Mouse (Mus musculus): ENCODE measurements at regions not wholly inside any gene's neighbourhood (a gene's known extent, or its start where the extent isn't known, plus 50 kb on each side); places are given as distances from the start of the nearest gene placed in this dataset.

DNA sequence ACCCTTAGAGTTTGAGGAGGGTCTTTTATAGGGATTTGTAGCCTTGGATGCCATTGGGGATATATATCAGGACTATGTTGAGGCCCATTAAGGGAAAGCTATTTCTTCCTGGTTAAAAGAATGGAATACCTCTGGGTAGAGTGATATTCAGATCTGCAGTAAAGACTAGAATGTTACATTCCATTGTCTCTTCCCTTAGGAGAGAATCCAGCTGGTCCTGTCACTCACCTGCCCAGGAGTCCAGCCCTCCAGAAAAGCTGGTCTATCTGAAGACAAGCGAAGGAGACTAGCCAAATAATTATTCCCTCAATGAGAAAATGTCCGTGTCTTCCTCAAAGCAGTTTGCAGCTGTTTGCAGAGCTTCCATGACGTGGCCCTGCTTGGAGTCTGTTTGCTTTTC lies 308.3 kb downstream of the Cog6 start:
- H3K9ac ChIP-seq = no peak overlapping the region
- 75% methylated on average over 3 of the region's 3 CpGs for WGBS
- H3K27ac ChIP-seq = no peak overlapping the region
- no peak overlapping the region for H3K4me2 ChIP-seq
- H3K27me3 ChIP-seq (replicated peaks) = peaks cover 3% of the 10 kb centered on the region; the same call in 1 of the 2 replicates
- ATAC-seq (replicated peaks) = no peak
- H3K36me3 ChIP-seq (replicated peaks) = no peaks in the 10 kb centered on the region
- H3K4me3 ChIP-seq = no peak overlapping the region
- H3K4me1 ChIP-seq = no peaks in the 10 kb centered on the region
- H3K9me3 ChIP-seq = no peaks in the 10 kb centered on the region

GRCm38 (mm10) chr3:52708301-52708700 lies 308.7 kb downstream of the Cog6 start:
- Histone ChIP-seq H3K4me2 (no peak overlapping the region), H3K9ac (no peak overlapping the region), H3K27ac (no peak overlapping the region), H3K4me1 (no peaks in the 10 kb centered on the region), H3K36me3 (replicated peaks) (no peaks in the 10 kb centered on the region), H3K4me3 (no peak overlapping the region), H3K27me3 (replicated peaks) (peaks cover 3% of the 10 kb centered on the region; the same call in 1 of the 2 replicates), H3K9me3 (no peaks in the 10 kb centered on the region)
- no peak for ATAC-seq (replicated peaks)
- 68% methylated on average over 1 of the region's 1 CpGs for WGBS

- H3K4me1 ChIP-seq = no peaks in the 10 kb centered on the region
- H3K9me3 ChIP-seq = no peaks in the 10 kb centered on the region
- H3K4me2 ChIP-seq = no peak overlapping the region
- H3K36me3 ChIP-seq (replicated peaks) = no peaks in the 10 kb centered on the region
- H3K9ac ChIP-seq = no peak overlapping the region
- no peak overlapping the region for H3K27ac ChIP-seq
- peaks cover 3% of the 10 kb centered on the region; the same call in 1 of the 2 replicates for H3K27me3 ChIP-seq (replicated peaks)
- no peak for ATAC-seq (replicated peaks)
- WGBS = 94% methylated on average over 2 of the region's 2 CpGs
- H3K4me3 ChIP-seq = no peak overlapping the region
Measured at GRCm38 (mm10) chr3:52706626-52707025, 310.4 kb downstream of the Cog6 start.

DNA sequence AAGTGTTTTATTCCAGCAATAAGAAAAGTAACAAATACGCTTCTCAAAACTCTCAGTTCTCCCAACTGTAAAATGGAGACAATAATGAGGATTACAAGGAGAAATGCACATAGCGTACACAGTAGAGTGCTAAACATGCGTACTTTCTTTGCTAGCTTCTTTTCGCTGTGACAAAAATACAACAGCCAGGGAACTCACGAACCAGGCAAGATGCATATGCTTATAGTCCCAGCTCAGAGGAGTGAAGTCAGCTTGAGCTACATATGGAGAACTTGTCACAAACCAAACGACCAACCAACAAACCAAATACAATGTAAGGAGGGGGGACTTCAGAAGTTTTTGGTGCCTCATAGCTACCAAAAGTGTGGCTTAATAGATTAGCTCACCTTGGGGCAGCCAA lies 313.3 kb downstream of the Cog6 start:
- no peak overlapping the region for H3K4me3 ChIP-seq
- no peak for ATAC-seq (replicated peaks)
- WGBS = 89% methylated on average over 6 of the region's 6 CpGs
- no peak overlapping the region for H3K27ac ChIP-seq
- no peak overlapping the region for H3K9ac ChIP-seq
- H3K4me2 ChIP-seq = no peak overlapping the region
- H3K4me1 ChIP-seq = no peaks in the 10 kb centered on the region
- peaks cover 3% of the 10 kb centered on the region; the same call in 1 of the 2 replicates for H3K27me3 ChIP-seq (replicated peaks)
- H3K9me3 ChIP-seq = no peaks in the 10 kb centered on the region
- no peaks in the 10 kb centered on the region for H3K36me3 ChIP-seq (replicated peaks)

- peaks cover 3% of the 10 kb centered on the region; the same call in 1 of the 2 replicates for H3K27me3 ChIP-seq (replicated peaks)
- H3K27ac ChIP-seq = no peak overlapping the region
- no peak overlapping the region for H3K4me3 ChIP-seq
- H3K9ac ChIP-seq = no peak overlapping the region
- H3K9me3 ChIP-seq = no peaks in the 10 kb centered on the region
- H3K36me3 ChIP-seq (replicated peaks) = no peaks in the 10 kb centered on the region
- no peaks in the 10 kb centered on the region for H3K4me1 ChIP-seq
- ATAC-seq (replicated peaks) = no peak
- H3K4me2 ChIP-seq = no peak overlapping the region
- 84% methylated on average over 4 of the region's 4 CpGs for WGBS
Measured at GRCm38 (mm10) chr3:52702962-52703361, 314.1 kb downstream of the Cog6 start.

DNA sequence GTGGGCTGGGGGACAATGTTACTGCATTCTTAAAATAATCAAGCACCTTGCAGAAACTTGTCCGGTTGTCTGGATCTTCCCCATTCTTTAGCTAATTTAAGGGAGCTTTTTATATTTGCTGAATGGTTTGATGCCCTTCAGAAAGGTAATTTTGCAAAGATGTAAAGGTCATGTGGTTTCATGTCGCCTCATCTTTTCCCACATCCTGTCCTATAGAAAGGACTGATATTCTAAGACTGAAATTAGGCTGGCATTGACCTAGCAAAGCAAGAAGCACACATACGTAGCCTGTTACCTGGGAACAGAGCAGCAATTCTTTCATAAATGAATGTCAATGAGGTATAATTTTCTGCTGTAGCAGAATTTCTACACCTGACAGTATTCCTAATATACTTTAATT lies 315.4 kb downstream of the Cog6 start:
- 79% methylated on average over 3 of the region's 3 CpGs for WGBS
- Histone ChIP-seq H3K4me3 (no peak overlapping the region), H3K27me3 (replicated peaks) (peaks cover 3% of the 10 kb centered on the region; the same call in 1 of the 2 replicates), H3K27ac (no peak overlapping the region), H3K9ac (no peak overlapping the region), H3K4me2 (no peak overlapping the region), H3K9me3 (no peaks in the 10 kb centered on the region), H3K36me3 (replicated peaks) (no peaks in the 10 kb centered on the region), H3K4me1 (no peaks in the 10 kb centered on the region)
- ATAC-seq (replicated peaks) = no peak

GRCm38 (mm10) chr3:52693813-52694212 lies 323.2 kb downstream of the Cog6 start:
- no peak overlapping the region for H3K4me2 ChIP-seq
- 0 out of 2 replicates have a peak, but pooled peaks cover 2% of the 10 kb centered on the region for H3K27me3 ChIP-seq (replicated peaks)
- WGBS = 66% methylated on average over 2 of the region's 2 CpGs
- no peaks in the 10 kb centered on the region for H3K9me3 ChIP-seq
- H3K27ac ChIP-seq = no peak overlapping the region
- H3K36me3 ChIP-seq (replicated peaks) = no peaks in the 10 kb centered on the region
- no peak overlapping the region for H3K4me3 ChIP-seq
- H3K9ac ChIP-seq = no peak overlapping the region
- ATAC-seq (replicated peaks) = no peak
- no peaks in the 10 kb centered on the region for H3K4me1 ChIP-seq

- H3K27ac ChIP-seq = no peak overlapping the region
- no peaks in the 10 kb centered on the region for H3K36me3 ChIP-seq (replicated peaks)
- no peak for ATAC-seq (replicated peaks)
- H3K4me2 ChIP-seq = no peak overlapping the region
- H3K4me1 ChIP-seq = peaks cover 4% of the 10 kb centered on the region; the same call in 1 of the 2 replicates
- no peak overlapping the region for H3K9ac ChIP-seq
- H3K27me3 ChIP-seq (replicated peaks) = no peaks in the 10 kb centered on the region
- H3K9me3 ChIP-seq = no peaks in the 10 kb centered on the region
- H3K4me3 ChIP-seq = no peak overlapping the region
- WGBS = 72% methylated on average over 9 of the region's 9 CpGs
Measured at GRCm38 (mm10) chr3:52685434-52686181, 331.4 kb downstream of the Cog6 start.

DNA sequence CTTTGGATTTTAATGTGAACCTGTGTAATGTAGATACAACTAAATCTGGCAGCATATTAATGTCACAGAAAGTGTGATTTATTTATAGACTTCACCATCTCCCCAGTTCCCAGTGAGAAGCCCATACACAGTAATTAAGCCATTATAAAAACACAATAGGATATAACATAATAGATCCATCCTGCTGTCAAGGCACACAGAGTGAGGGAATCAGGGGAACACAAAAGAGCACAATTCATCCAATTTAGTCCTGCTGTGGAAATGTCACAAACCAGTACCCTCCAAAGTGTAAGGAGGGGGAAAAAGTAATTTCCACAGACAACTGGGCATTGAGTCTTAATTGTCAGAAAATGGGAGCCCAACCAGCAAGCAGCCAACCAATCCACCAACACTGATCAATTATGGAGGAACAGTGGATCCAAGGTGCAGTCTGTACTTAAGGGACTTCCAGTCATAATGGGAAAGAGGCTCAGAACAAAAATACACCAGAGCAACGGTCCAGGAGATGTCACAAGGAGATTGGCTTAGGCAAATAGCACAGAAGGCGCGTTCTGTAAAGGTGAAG lies 336.1 kb downstream of the Cog6 start:
- Histone ChIP-seq H3K4me1 (peaks cover 4% of the 10 kb centered on the region; the same call in 1 of the 2 replicates), H3K4me3 (no peak overlapping the region), H3K9me3 (no peaks in the 10 kb centered on the region), H3K27me3 (replicated peaks) (0 out of 2 replicates have a peak, but pooled peaks cover 6% of the 10 kb centered on the region), H3K36me3 (replicated peaks) (no peaks in the 10 kb centered on the region), H3K4me2 (no peak overlapping the region), H3K9ac (no peak overlapping the region), H3K27ac (no peak overlapping the region)
- ATAC-seq (replicated peaks) = 0 out of 2 replicates have a peak, but pooled peaks have one; percentile 54
- 19% methylated on average over 3 of the region's 3 CpGs for WGBS

GRCm38 (mm10) chr3:52676886-52677670 lies 340.0 kb downstream of the Cog6 start:
- 83% methylated on average over 14 of the region's 14 CpGs for WGBS
- Histone ChIP-seq H3K9ac (no peak overlapping the region), H3K27me3 (replicated peaks) (0 out of 2 replicates have a peak, but pooled peaks cover 10% of the 10 kb centered on the region), H3K36me3 (replicated peaks) (no peaks in the 10 kb centered on the region), H3K27ac (no peak overlapping the region), H3K4me2 (no peak overlapping the region), H3K4me3 (no peak overlapping the region), H3K4me1 (peaks cover 4% of the 10 kb centered on the region; the same call in 1 of the 2 replicates), H3K9me3 (no peaks in the 10 kb centered on the region)
- ATAC-seq (replicated peaks) = no peak

DNA sequence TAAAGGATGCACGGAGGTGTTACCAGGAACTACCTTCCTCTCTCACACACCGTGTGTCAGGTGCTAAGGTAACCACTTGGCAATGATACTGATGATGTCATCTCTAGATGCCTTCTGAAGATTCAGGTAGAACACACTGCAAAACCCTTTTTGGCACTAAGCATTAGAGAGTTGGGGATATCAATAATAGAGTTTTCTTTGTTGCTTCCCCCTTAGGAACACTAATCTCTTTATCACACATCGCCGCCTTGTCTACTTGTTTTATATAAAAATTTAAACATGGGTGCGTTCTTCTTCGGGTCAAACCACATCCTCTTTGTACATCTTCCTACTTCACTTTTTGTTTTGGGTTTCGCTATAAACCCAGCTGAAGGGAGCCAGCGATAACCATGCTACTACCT lies 346.4 kb downstream of the Cog6 start:
- Histone ChIP-seq H3K4me2 (no peak overlapping the region), H3K27ac (no peak overlapping the region), H3K4me3 (no peak overlapping the region), H3K9ac (no peak overlapping the region), H3K9me3 (no peaks in the 10 kb centered on the region), H3K36me3 (replicated peaks) (no peaks in the 10 kb centered on the region), H3K4me1 (peaks cover 4% of the 10 kb centered on the region; the same call in 1 of the 2 replicates), H3K27me3 (replicated peaks) (0 out of 2 replicates have a peak, but pooled peaks cover 5% of the 10 kb centered on the region)
- ATAC-seq (replicated peaks) = no peak
- WGBS = 93% methylated on average over 8 of the region's 8 CpGs

DNA sequence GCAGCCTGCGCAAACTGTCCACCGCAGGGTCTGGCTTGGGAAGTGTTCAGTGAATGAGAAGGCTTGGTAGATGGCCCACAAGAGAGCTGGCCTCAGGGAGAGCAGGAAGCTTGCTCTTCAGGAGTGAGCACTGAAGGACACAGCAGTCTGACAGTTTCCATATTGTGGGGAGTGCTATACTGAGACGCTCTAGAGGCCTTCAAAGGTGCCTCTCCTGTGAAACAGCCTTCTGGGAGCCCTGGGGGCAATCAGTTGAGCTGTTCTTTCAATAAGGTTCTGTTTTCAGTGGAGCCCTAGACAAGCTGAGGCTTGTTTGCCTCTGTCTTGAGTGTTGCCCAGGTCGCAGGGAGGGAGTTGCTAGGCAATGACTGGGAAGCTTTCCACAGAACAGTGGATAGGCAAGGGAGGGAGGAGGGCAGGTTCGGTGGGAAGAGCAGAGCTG lies 353.9 kb downstream of the Cog6 start:
- WGBS = 44% methylated on average over 5 of the region's 5 CpGs
- no peaks in the 10 kb centered on the region for H3K9me3 ChIP-seq
- H3K9ac ChIP-seq = no peak overlapping the region
- H3K4me3 ChIP-seq = no peak overlapping the region
- no peak overlapping the region for H3K27ac ChIP-seq
- H3K36me3 ChIP-seq (replicated peaks) = no peaks in the 10 kb centered on the region
- H3K4me2 ChIP-seq = no peak overlapping the region
- no peaks in the 10 kb centered on the region for H3K27me3 ChIP-seq (replicated peaks)
- ATAC-seq (replicated peaks) = peak; percentile 72
- peaks cover 10% of the 10 kb centered on the region; the same call in 1 of the 2 replicates for H3K4me1 ChIP-seq

All from midbrain, embryonic 15.5 days (tissue).